Mouse (Mus musculus) CH12.LX (cell line): ENCODE measurements around the gene 1810010H24Rik. TPM values are rescaled to one million over a fixed set of nuclear protein-coding genes. Genes with fewer than 3 reads are reported as not detected.

Source experiments
- DNase-seq: peaks from one replicate; pipeline ENCODE4 v3.0.0-alpha.2; 2013; ENCODE audit errors: extremely low read depth
- H3K27ac ChIP-seq: 2 replicates; pipeline ENCODE4 v1.5.1; 2012; ENCODE audit warnings: low read depth, mild to moderate bottlenecking, control low read depth, moderate library complexity; ENCODE audit not compliant: insufficient read depth
- H3K27me3 ChIP-seq: replicated peaks from 2 replicates; pipeline ENCODE3; 2012; ENCODE audit warnings: inconsistent platforms
- H3K36me3 ChIP-seq, 2 experiments: replicated peaks in 1 of 2; 2 replicates each; pipeline versions ENCODE3 to v1.6.1; 2012; ENCODE audit warnings: inconsistent platforms in 1 of 2, low read length in 1 of 2, mild to moderate bottlenecking in 1 of 2, mixed read lengths in 1 of 2, moderate library complexity in 1 of 2; ENCODE audit not compliant: control insufficient read depth in 1 of 2, insufficient read depth in 1 of 2
- H3K4me1 ChIP-seq, 2 experiments: 2 replicates each; pipeline ENCODE4 v1.6.1; 2012; ENCODE audit warnings: inconsistent platforms in 1 of 2, moderate library complexity in 1 of 2; ENCODE audit not compliant: insufficient read depth in 2 of 2, control insufficient read depth in 1 of 2
- H3K4me2 ChIP-seq: 2 replicates; pipeline ENCODE4 v1.6.1; 2012; ENCODE audit warnings: low read depth, mild to moderate bottlenecking, control low read depth; ENCODE audit not compliant: poor library complexity, insufficient read depth, severe bottlenecking
- H3K4me3 ChIP-seq, 3 experiments: fragments of 150-350 bp in 1 of 3; sonication (generic) in 1 of 3; replicated peaks in 1 of 3; 2 replicates each; pipeline versions ENCODE3 to v1.5.1; 2011 to 2012; ENCODE audit warnings: low read depth in 2 of 3, low read length in 2 of 3, mild to moderate bottlenecking in 2 of 3, moderate library complexity in 2 of 3, control low read depth in 1 of 3, improper control_type of control experiment in 1 of 3, inconsistent platforms in 1 of 3, mixed read lengths in 1 of 3; ENCODE audit not compliant: poor library complexity in 1 of 3
- H3K79me2 ChIP-seq: replicated peaks from 2 replicates; pipeline ENCODE4 v1.6.1; 2012; ENCODE audit warnings: mild to moderate bottlenecking, moderate library complexity; ENCODE audit not compliant: control insufficient read depth, poor library complexity, insufficient read depth, severe bottlenecking; ENCODE audit errors: extremely low read depth
- H3K9ac ChIP-seq: 2 replicates; pipeline ENCODE4 v1.6.1; 2012; ENCODE audit warnings: low read depth, mild to moderate bottlenecking, control low read depth, moderate library complexity; ENCODE audit not compliant: insufficient read depth
- H3K9me3 ChIP-seq: replicated peaks from 2 replicates; pipeline ENCODE3; 2012; ENCODE audit warnings: low read length, inconsistent platforms, mixed read lengths
- E2F4 ChIP-seq: IDR thresholded peaks from 2 replicates; pipeline ENCODE4 v1.6.1; 2011; ENCODE audit warnings: low read depth, low read length, improper control_type of control experiment; ENCODE audit not compliant: insufficient replicate concordance
- GABPA ChIP-seq: IDR thresholded peaks from 2 replicates; pipeline ENCODE4 v1.6.1; 2012; ENCODE audit warnings: low read depth, low read length, improper control_type of control experiment, inconsistent platforms; ENCODE audit not compliant: insufficient replicate concordance
- HCFC1 ChIP-seq: IDR thresholded peaks from 2 replicates; pipeline ENCODE4 v1.6.1; 2012; ENCODE audit warnings: low read depth, mild to moderate bottlenecking, inconsistent platforms, low read length, improper control_type of control experiment
- MAFK ChIP-seq: IDR thresholded peaks from 2 replicates; pipeline ENCODE4 v1.6.1; 2011; ENCODE audit warnings: low read length, improper control_type of control experiment; ENCODE audit not compliant: insufficient replicate concordance
- MAZ ChIP-seq: IDR thresholded peaks from 2 replicates; pipeline ENCODE4 v1.6.1; 2012; ENCODE audit warnings: low read depth, mild to moderate bottlenecking, inconsistent platforms, low read length, improper control_type of control experiment, moderate library complexity
- MEF2A ChIP-seq: IDR thresholded peaks from 2 replicates; pipeline ENCODE4 v1.6.1; 2014; ENCODE audit warnings: low read depth, mild to moderate bottlenecking, inconsistent platforms, low read length, improper control_type of control experiment, borderline replicate concordance
- MXI1 ChIP-seq: IDR thresholded peaks from 2 replicates; pipeline ENCODE4 v1.6.1; 2011; ENCODE audit warnings: mild to moderate bottlenecking, low read depth, low read length, improper control_type of control experiment
- NELFE ChIP-seq: IDR thresholded peaks from 2 replicates; pipeline ENCODE4 v1.6.1; 2011; ENCODE audit warnings: low read depth, low read length, improper control_type of control experiment
- PAX5 ChIP-seq: IDR thresholded peaks from 2 replicates; pipeline ENCODE4 v1.6.1; 2012; ENCODE audit warnings: low read length, inconsistent platforms, mixed read lengths
- POLR2A ChIP-seq: IDR thresholded peaks from 2 replicates; pipeline ENCODE4 v1.6.1; 2011; ENCODE audit warnings: low read depth, mild to moderate bottlenecking, improper control_type of control experiment, low read length
- POLR2AphosphoS2 ChIP-seq: IDR thresholded peaks from 2 replicates; pipeline ENCODE4 v1.6.1; 2011; ENCODE audit warnings: low read depth, low read length, improper control_type of control experiment
- RCOR1 ChIP-seq: conservative IDR thresholded peaks from 2 replicates; pipeline ENCODE4 v1.6.1; 2012; ENCODE audit warnings: low read depth, mild to moderate bottlenecking, inconsistent platforms, low read length, improper control_type of control experiment
- TBP ChIP-seq: conservative IDR thresholded peaks from 2 replicates; pipeline ENCODE4 v1.6.1; 2011; ENCODE audit warnings: low read depth, low read length, improper control_type of control experiment
- TCF12 ChIP-seq: IDR thresholded peaks from 2 replicates; pipeline ENCODE4 v1.6.1; 2014; ENCODE audit warnings: low read depth, mild to moderate bottlenecking, inconsistent platforms, low read length, improper control_type of control experiment
- USF2 ChIP-seq: conservative IDR thresholded peaks from 2 replicates; pipeline ENCODE4 v1.6.1; 2011; ENCODE audit warnings: low read depth, low read length, improper control_type of control experiment
- ZC3H11A ChIP-seq: IDR thresholded peaks from 2 replicates; pipeline ENCODE4 v1.6.1; 2012; ENCODE audit warnings: low read depth, mild to moderate bottlenecking, inconsistent platforms, low read length, improper control_type of control experiment
- ZNF384 ChIP-seq: IDR thresholded peaks from 2 replicates; pipeline ENCODE4 v1.6.1; 2012; ENCODE audit warnings: low read depth, low read length, improper control_type of control experiment, inconsistent platforms
- dilution Hi-C: fragments of 300-500 bp; cut with MboI; formaldehyde crosslinking; loops from 2 replicates; pipeline ENCODE4 v1.14.3; 2020; ENCODE audit warnings: low sequenced_read_pairs; ENCODE audit not compliant: extremely low pct_unique_long_range_greater_than_20kb, extremely low pct_ligation_motif_present
- in situ Hi-C: fragments of 300-500 bp; cut with MboI; formaldehyde crosslinking; loops from 3 replicates; pipeline ENCODE4 v1.14.3; 2019; ENCODE audit warnings: low sequenced_read_pairs, low pct_ligation_motif_present, low pct_unique_long_range_greater_than_20kb, mixed read lengths
- polyA plus RNA-seq: library from polyadenylated mRNA; unstranded; fragments of >175 nt; gene quantifications from 2 replicates; pipeline ENCODE4 v1.2.1, GENCODE M21; 2012; ENCODE audit warnings: low read depth; ENCODE audit not compliant: insufficient read length
- total RNA-seq, 2 experiments: library from RNA; depleted of rRNA; stranded (reverse); fragments of 300-350 nt in 1 of 2; fragments of >200 nt in 1 of 2; gene quantifications; 2 replicates each; pipeline ENCODE4 v1.2.3; 2012 to 2014

The 1810010H24Rik gene
- total and polyA plus RNA-seq, 3 experiments = 0.53 to 1.7 (median 1.1) TPM

- dilution Hi-C loops = no loop called here
- H3K4me1 ChIP-seq = peaks cover 2 to 12% of the 10 kb centered on the region in 2 experiments; a peak in 3 of 4 replicates
Measured at GRCm38 (mm10) chr11:107031635-107032034, 6.2 kb downstream of the 1810010H24Rik start.

GRCm38 (mm10) chr11:107034085-107034810, 8.8 kb downstream of the 1810010H24Rik start:
- in situ Hi-C loops = no loop called here

More at GRCm38 (mm10) chr11:107031635-107032034, 6.2 kb downstream of the 1810010H24Rik start:
- H3K27ac ChIP-seq = no peak overlapping the region
- in situ Hi-C loops = no loop called here
- H3K4me3 ChIP-seq = no peak overlapping the region
- TF ChIP-seq USF2 (no peak), TBP (no peak), NELFE (no peak)
- no peak overlapping the region for H3K4me2 ChIP-seq
- no peak overlapping the region for H3K9ac ChIP-seq
- H3K36me3 ChIP-seq = peaks cover 0 to 34% of the 10 kb centered on the region in 2 experiments
- H3K79me2 ChIP-seq = no peaks in the 10 kb centered on the region
- no peak for DNase-seq
- peaks cover 1% of the 10 kb centered on the region for H3K27me3 ChIP-seq
- H3K9me3 ChIP-seq = no peaks in the 10 kb centered on the region

GRCm38 (mm10) chr11:107039417-107039816, 13.9 kb downstream of the 1810010H24Rik start:
- dilution Hi-C loops = no loop called here

More at GRCm38 (mm10) chr11:107034085-107034810, 8.8 kb downstream of the 1810010H24Rik start:
- Histone ChIP-seq H3K36me3 (peaks cover 12 to 58% of the 10 kb centered on the region in 2 experiments), H3K4me3 (no peak overlapping the region), H3K27ac (no peak overlapping the region), H3K79me2 (no peaks in the 10 kb centered on the region), H3K9me3 (no peaks in the 10 kb centered on the region), H3K4me1 (0 out of 4 replicates have a peak, but pooled peaks cover 0 to 3% of the 10 kb centered on the region in 2 experiments), H3K4me2 (no peak overlapping the region), H3K27me3 (no peaks in the 10 kb centered on the region), H3K9ac (no peak overlapping the region)
- no peak for DNase-seq
- dilution Hi-C loops = no loop called here
- TF ChIP-seq MEF2A (no peak), RCOR1 (no peak), MAFK (no peak), E2F4 (no peak), TCF12 (no peak), HCFC1 (no peak), ZC3H11A (no peak), USF2 (no peak), GABPA (no peak), PAX5 (no peak), POLR2A (no peak), POLR2AphosphoS2 (no peak), NELFE (no peak), MXI1 (no peak), MAZ (no peak), ZNF384 (no peak)

More at GRCm38 (mm10) chr11:107039417-107039816, 13.9 kb downstream of the 1810010H24Rik start:
- no peak overlapping the region for H3K4me3 ChIP-seq
- peaks cover 43 to 90% of the 10 kb centered on the region in 2 experiments for H3K36me3 ChIP-seq
- no peak for TF ChIP-seq ZNF384
- TF ChIP-seq MAZ = no peak
- TF ChIP-seq, all 38 proteins: peak for 0
- Histone ChIP-seq H3K4me1 (peaks cover under 1 to 5% of the 10 kb centered on the region in 2 experiments; a peak in 3 of 4 replicates), H3K27ac (no peak overlapping the region), H3K4me2 (no peak overlapping the region), H3K27me3 (no peaks in the 10 kb centered on the region), H3K9me3 (no peaks in the 10 kb centered on the region), H3K9ac (no peak overlapping the region), H3K79me2 (no peaks in the 10 kb centered on the region)
- no peak for DNase-seq
- in situ Hi-C loops = no loop called here
